ENCODE assay signal across 8 mouse cellular contexts in genomic region chr1:192092879-192093660, GRCm38 (mm10). TPM values are rescaled to one million over a fixed set of nuclear protein-coding genes. Genes with fewer than 3 reads are reported as not detected.
A peak's percentile ranks its signal among the peaks of the same experiment; 100 is the strongest.
DNase-seq lines count a peak whose midpoint lies in the region; ATAC-seq and TF ChIP-seq lines count a peak whose summit lies in the region.

No protein-coding gene starts in this region.

- peak overlapping the region; percentile 93; the same call in 1 of the 2 replicates for H3K9ac ChIP-seq in heart, embryonic 13.5 days
- peak overlapping the region; percentile 91 for H3K9ac ChIP-seq in liver, embryonic 12.5 days
- H3K9ac ChIP-seq in stomach, embryonic 15.5 days: no peak overlapping the region

- peak; percentile 70 for DNase-seq in c-Kit-negative CD71-positive TER-119-positive erythroid progenitor cells, embryonic 14.5 days (ENCODE audit: low read depth, low spot score)
- peak; percentile 68 for DNase-seq in fibroblast of lung, adult 2 months (ENCODE audit: low read depth)
- DNase-seq in kidney, postnatal 10 days: peak; percentile 93
- DNase-seq in naive thymus-derived CD4-positive, alpha-beta T cell, adult 2 months (ENCODE audit: low read depth): peak; percentile 93

- H3K4me2 ChIP-seq in heart, embryonic 13.5 days: peak overlapping the region; percentile 94
- peak overlapping the region; percentile 97 for H3K4me2 ChIP-seq in liver, embryonic 12.5 days
- peak overlapping the region; percentile 90 for H3K4me2 ChIP-seq in stomach, embryonic 15.5 days

- no peaks in the 10 kb centered on the region for H3K9me3 ChIP-seq in E14TG2a.4 (ENCODE audit: low read length)
- H3K9me3 ChIP-seq in heart, embryonic 13.5 days: no peaks in the 10 kb centered on the region
- H3K9me3 ChIP-seq in liver, embryonic 12.5 days (replicated peaks): no peaks in the 10 kb centered on the region
- no peaks in the 10 kb centered on the region for H3K9me3 ChIP-seq in stomach, embryonic 15.5 days

- peaks cover 39% of the 10 kb centered on the region for H3K27me3 ChIP-seq in E14TG2a.4 (ENCODE audit: insufficient read depth, low read length)
- peaks cover 8% of the 10 kb centered on the region; the same call in 1 of the 2 replicates for H3K27me3 ChIP-seq in heart, embryonic 13.5 days (replicated peaks)
- H3K27me3 ChIP-seq in liver, embryonic 12.5 days (replicated peaks): peaks cover 3% of the 10 kb centered on the region; the same call in 1 of the 2 replicates
- H3K27me3 ChIP-seq in stomach, embryonic 15.5 days (replicated peaks): no peaks in the 10 kb centered on the region

- TF ChIP-seq CTCF in E14TG2a.4 (conservative IDR thresholded peaks at IDR 0.05; ENCODE audit: low read length): peak; percentile 52

- H3K36me3 ChIP-seq in E14TG2a.4 (ENCODE audit: insufficient read depth, low read length): no peaks in the 10 kb centered on the region
- peaks cover 13% of the 10 kb centered on the region; the same call in 1 of the 2 replicates for H3K36me3 ChIP-seq in heart, embryonic 13.5 days
- peaks cover 12% of the 10 kb centered on the region; the same call in 1 of the 2 replicates for H3K36me3 ChIP-seq in liver, embryonic 12.5 days
- H3K36me3 ChIP-seq in stomach, embryonic 15.5 days: 0 out of 2 replicates have a peak, but pooled peaks cover 3% of the 10 kb centered on the region

- ATAC-seq in heart, embryonic 13.5 days (ENCODE audit: extremely low read depth, insufficient number of reproducible peaks, low FRiP score, low TSS enrichment): peak; percentile 49; the same call in 1 of the 2 replicates
- ATAC-seq in liver, embryonic 12.5 days: peak; percentile 72
- peak; percentile 74 for ATAC-seq in stomach, embryonic 15.5 days (ENCODE audit: insufficient read depth, low FRiP score, low read depth)

- peak overlapping the region; percentile 37; the same call in 1 of the 2 replicates for H3K27ac ChIP-seq in heart, embryonic 13.5 days (replicated peaks)
- peak overlapping the region; percentile 57 for H3K27ac ChIP-seq in liver, embryonic 12.5 days
- H3K27ac ChIP-seq in stomach, embryonic 15.5 days: 0 out of 2 replicates have a peak overlapping the region, but pooled peaks have one; percentile 33

- peak overlapping the region; percentile 80 for H3K4me3 ChIP-seq in E14TG2a.4 (replicated peaks; ENCODE audit: low read length)
- H3K4me3 ChIP-seq in heart, embryonic 13.5 days: peak overlapping the region; percentile 82
- H3K4me3 ChIP-seq in liver, embryonic 12.5 days: peak overlapping the region; percentile 79
- H3K4me3 ChIP-seq in stomach, embryonic 15.5 days (replicated peaks): peak overlapping the region; percentile 66

- peaks cover 8% of the 10 kb centered on the region for H3K4me1 ChIP-seq in E14TG2a.4 (replicated peaks; ENCODE audit: low read depth, low read length)
- H3K4me1 ChIP-seq in heart, embryonic 13.5 days: peaks cover 31% of the 10 kb centered on the region
- peaks cover 39% of the 10 kb centered on the region for H3K4me1 ChIP-seq in liver, embryonic 12.5 days
- H3K4me1 ChIP-seq in stomach, embryonic 15.5 days: 0 out of 2 replicates have a peak, but pooled peaks cover 5% of the 10 kb centered on the region

- WGBS in heart, embryonic 13.5 days: 29% methylated on average over 16 of the region's 16 CpGs
- 23% methylated on average over 16 of the region's 16 CpGs for WGBS in liver, embryonic 12.5 days (ENCODE audit: insufficient replicate concordance)
- 30% methylated on average over 16 of the region's 16 CpGs for WGBS in stomach, embryonic 15.5 days

RNA-seq across cellular contexts. Expression of gene Traf5, which starts 0.7 kb away (rescaled TPM):
- 11.3 and 12.8 TPM in 2 replicates for polyA plus RNA-seq in heart, embryonic 13.5 days (2015; fragmentation: Nextera tagmentation; extraction: Ambion mirVana)
- 9.9 and 11.2 TPM in 2 replicates for polyA plus RNA-seq in liver, embryonic 12.5 days (2016; fragmentation: Nextera tagmentation; extraction: Ambion mirVana)
- 23.3 and 23.7 TPM in 2 replicates for polyA plus RNA-seq in stomach, embryonic 15.5 days (2015; fragmentation: Nextera tagmentation; extraction: Ambion mirVana)

RNA-seq across cellular contexts. Expression of gene Rcor3, which starts 44.8 kb away (rescaled TPM):
- 27.7 and 30.4 TPM in 2 replicates for polyA plus RNA-seq in heart, embryonic 13.5 days (2015; fragmentation: Nextera tagmentation; extraction: Ambion mirVana)
- polyA plus RNA-seq in liver, embryonic 12.5 days (2016; fragmentation: Nextera tagmentation; extraction: Ambion mirVana): 10.8 and 11.8 TPM in 2 replicates
- 24.8 and 26.3 TPM in 2 replicates for polyA plus RNA-seq in stomach, embryonic 15.5 days (2015; fragmentation: Nextera tagmentation; extraction: Ambion mirVana)

Comparison
In these comparisons a context has a peak if more than half of its experiments do, and no peak if none do; other contexts are left out.
1. Peak in every context shown above with its lines: DNase-seq, ATAC-seq, H3K4me3 ChIP-seq and H3K27ac ChIP-seq.